Mouse (Mus musculus) hindbrain, embryonic 15.5 days (tissue): ENCODE measurements at regions not wholly inside any gene's neighbourhood (a gene's known extent, or its start where the extent isn't known, plus 50 kb on each side); places are given as distances from the start of the nearest gene placed in this dataset.

Source experiments
- ATAC-seq: fragments of 200-750 bp; cut with Nextera tagmentation; 2 replicates; pipeline ENCODE4 v1.8.0; 2017; ENCODE audit warnings: low read depth, moderate number of reproducible peaks, moderate TSS enrichment; ENCODE audit not compliant: low FRiP score
- H3K27ac ChIP-seq: fragments of 300-500 bp; sonication (generic); replicated peaks from 2 replicates; pipeline ENCODE4 v1.5.1; 2015; ENCODE audit warnings: mild to moderate bottlenecking, inconsistent platforms
- H3K27me3 ChIP-seq: fragments of 300-500 bp; sonication (generic); 2 replicates; pipeline ENCODE4 v1.6.1; 2015; ENCODE audit warnings: control low read depth, inconsistent platforms
- H3K36me3 ChIP-seq: fragments of 300-500 bp; sonication (generic); 2 replicates; pipeline ENCODE4 v1.6.1; 2015; ENCODE audit warnings: control low read depth, inconsistent platforms
- H3K4me1 ChIP-seq: fragments of 300-500 bp; sonication (generic); replicated peaks from 2 replicates; pipeline ENCODE4 v1.6.1; 2015; ENCODE audit warnings: control low read depth, inconsistent platforms
- H3K4me2 ChIP-seq: fragments of 300-500 bp; sonication (generic); 2 replicates; pipeline ENCODE4 v1.6.1; 2015; ENCODE audit warnings: moderate library complexity, mild to moderate bottlenecking, inconsistent platforms
- H3K4me3 ChIP-seq: fragments of 300-500 bp; sonication (generic); 2 replicates; pipeline ENCODE4 v1.5.1; 2015; ENCODE audit warnings: mild to moderate bottlenecking, inconsistent platforms
- H3K9ac ChIP-seq: fragments of 300-500 bp; sonication (generic); 2 replicates; pipeline ENCODE4 v1.6.1; 2015; ENCODE audit warnings: inconsistent platforms
- H3K9me3 ChIP-seq: fragments of 300-500 bp; sonication (generic); 2 replicates; pipeline ENCODE4 v1.6.1; 2016; ENCODE audit warnings: control low read depth, inconsistent platforms
- WGBS: fragments of 180-500 bp; shearing (Covaris S2); methylation state at CpG from one replicate; pipeline ENCODE4 v1.1.7; 2015; 5-methylcytosine and 5-hydroxymethylcytosine counted together

- no peaks in the 10 kb centered on the region for H3K4me1 ChIP-seq
- H3K9me3 ChIP-seq = no peaks in the 10 kb centered on the region
- 36% methylated on average over 6 of the region's 6 CpGs for WGBS
- no peak overlapping the region for H3K4me2 ChIP-seq
- no peak overlapping the region for H3K9ac ChIP-seq
- H3K4me3 ChIP-seq = no peak overlapping the region
- no peaks in the 10 kb centered on the region for H3K27me3 ChIP-seq
- ATAC-seq = peak; percentile 38; the same call in 1 of the 2 replicates
- no peak overlapping the region for H3K27ac ChIP-seq
- H3K36me3 ChIP-seq = no peaks in the 10 kb centered on the region
Observed at GRCm38 (mm10) chr10:17599831-17600761, 122.9 kb upstream of the Cited2 start.

- no peaks in the 10 kb centered on the region for H3K4me1 ChIP-seq
- 64% methylated on average over 3 of the region's 3 CpGs for WGBS
- no peak overlapping the region for H3K27ac ChIP-seq
- H3K9me3 ChIP-seq = no peaks in the 10 kb centered on the region
- H3K27me3 ChIP-seq = no peaks in the 10 kb centered on the region
- no peak overlapping the region for H3K4me3 ChIP-seq
- no peak for ATAC-seq
- H3K4me2 ChIP-seq = no peak overlapping the region
- no peaks in the 10 kb centered on the region for H3K36me3 ChIP-seq
- H3K9ac ChIP-seq = no peak overlapping the region
Observed at GRCm38 (mm10) chr10:17600762-17601108, 122.3 kb upstream of the Cited2 start.

- H3K9ac ChIP-seq = no peak overlapping the region
- H3K4me2 ChIP-seq = no peak overlapping the region
- no peak overlapping the region for H3K27ac ChIP-seq
- H3K36me3 ChIP-seq = no peaks in the 10 kb centered on the region
- no peaks in the 10 kb centered on the region for H3K4me1 ChIP-seq
- no peak overlapping the region for H3K4me3 ChIP-seq
- no peak for ATAC-seq
- no peaks in the 10 kb centered on the region for H3K9me3 ChIP-seq
- 88% methylated on average over 2 of the region's 2 CpGs for WGBS
- no peaks in the 10 kb centered on the region for H3K27me3 ChIP-seq
Observed at GRCm38 (mm10) chr10:17602446-17602845, 120.6 kb upstream of the Cited2 start.

- no peak for ATAC-seq
- H3K4me2 ChIP-seq = no peak overlapping the region
- no peaks in the 10 kb centered on the region for H3K4me1 ChIP-seq
- no peak overlapping the region for H3K4me3 ChIP-seq
- no peak overlapping the region for H3K27ac ChIP-seq
- 65% methylated on average over 7 of the region's 7 CpGs for WGBS
- H3K27me3 ChIP-seq = no peaks in the 10 kb centered on the region
- H3K9me3 ChIP-seq = no peaks in the 10 kb centered on the region
- no peak overlapping the region for H3K9ac ChIP-seq
- no peaks in the 10 kb centered on the region for H3K36me3 ChIP-seq
Observed at GRCm38 (mm10) chr10:17608220-17608619, 114.8 kb upstream of the Cited2 start.

- no peaks in the 10 kb centered on the region for H3K27me3 ChIP-seq
- no peak overlapping the region for H3K4me2 ChIP-seq
- no peak overlapping the region for H3K4me3 ChIP-seq
- no peak overlapping the region for H3K27ac ChIP-seq
- 83% methylated on average over 7 of the region's 7 CpGs for WGBS
- ATAC-seq = no peak
- no peak overlapping the region for H3K9ac ChIP-seq
- no peaks in the 10 kb centered on the region for H3K9me3 ChIP-seq
- H3K36me3 ChIP-seq = no peaks in the 10 kb centered on the region
- no peaks in the 10 kb centered on the region for H3K4me1 ChIP-seq
Observed at GRCm38 (mm10) chr10:17610592-17610991, 112.4 kb upstream of the Cited2 start.

- 93% methylated on average over 3 of the region's 3 CpGs for WGBS
- H3K4me2 ChIP-seq = no peak overlapping the region
- H3K9me3 ChIP-seq = no peaks in the 10 kb centered on the region
- no peak overlapping the region for H3K9ac ChIP-seq
- no peaks in the 10 kb centered on the region for H3K27me3 ChIP-seq
- H3K27ac ChIP-seq = no peak overlapping the region
- no peak overlapping the region for H3K4me3 ChIP-seq
- H3K4me1 ChIP-seq = no peaks in the 10 kb centered on the region
- no peak for ATAC-seq
- no peaks in the 10 kb centered on the region for H3K36me3 ChIP-seq
Observed at GRCm38 (mm10) chr10:17613281-17613680, 109.7 kb upstream of the Cited2 start.

GRCm38 (mm10) chr10:17618024-17618423, 105.0 kb upstream of the Cited2 start:
- no peak for ATAC-seq
- H3K27me3 ChIP-seq = no peaks in the 10 kb centered on the region
- no peaks in the 10 kb centered on the region for H3K4me1 ChIP-seq
- H3K4me2 ChIP-seq = no peak overlapping the region
- no peaks in the 10 kb centered on the region for H3K36me3 ChIP-seq
- no peak overlapping the region for H3K4me3 ChIP-seq
- H3K9ac ChIP-seq = no peak overlapping the region
- no peak overlapping the region for H3K27ac ChIP-seq
- WGBS = 94% methylated on average over 1 of the region's 1 CpGs
- H3K9me3 ChIP-seq = no peaks in the 10 kb centered on the region

GRCm38 (mm10) chr10:17619617-17620016, 103.4 kb upstream of the Cited2 start:
- Histone ChIP-seq H3K9me3 (no peaks in the 10 kb centered on the region), H3K36me3 (no peaks in the 10 kb centered on the region), H3K27me3 (no peaks in the 10 kb centered on the region), H3K4me2 (no peak overlapping the region), H3K9ac (no peak overlapping the region), H3K27ac (no peak overlapping the region), H3K4me1 (no peaks in the 10 kb centered on the region), H3K4me3 (no peak overlapping the region)
- 74% methylated on average over 3 of the region's 3 CpGs for WGBS
- no peak for ATAC-seq

GRCm38 (mm10) chr10:17621703-17622385, 101.2 kb upstream of the Cited2 start:
- Histone ChIP-seq H3K27me3 (no peaks in the 10 kb centered on the region), H3K4me2 (no peak overlapping the region), H3K36me3 (no peaks in the 10 kb centered on the region), H3K9me3 (no peaks in the 10 kb centered on the region), H3K4me1 (no peaks in the 10 kb centered on the region), H3K27ac (no peak overlapping the region), H3K9ac (no peak overlapping the region), H3K4me3 (no peak overlapping the region)
- ATAC-seq = no peak
- WGBS = 74% methylated on average over 5 of the region's 5 CpGs

GRCm38 (mm10) chr10:17622802-17623201, 100.2 kb upstream of the Cited2 start:
- Histone ChIP-seq H3K36me3 (no peaks in the 10 kb centered on the region), H3K4me3 (no peak overlapping the region), H3K9ac (no peak overlapping the region), H3K27me3 (no peaks in the 10 kb centered on the region), H3K4me2 (no peak overlapping the region), H3K27ac (no peak overlapping the region), H3K9me3 (no peaks in the 10 kb centered on the region), H3K4me1 (no peaks in the 10 kb centered on the region)
- no peak for ATAC-seq
- 23% methylated on average over 1 of the region's 1 CpGs for WGBS

- 67% methylated on average over 3 of the region's 3 CpGs for WGBS
- Histone ChIP-seq H3K27me3 (no peaks in the 10 kb centered on the region), H3K9ac (no peak overlapping the region), H3K4me1 (peaks cover 11% of the 10 kb centered on the region), H3K36me3 (no peaks in the 10 kb centered on the region), H3K4me2 (no peak overlapping the region), H3K27ac (no peak overlapping the region), H3K4me3 (no peak overlapping the region), H3K9me3 (no peaks in the 10 kb centered on the region)
- no peak for ATAC-seq
Observed at GRCm38 (mm10) chr10:17629709-17630108, 93.3 kb upstream of the Cited2 start.

- 36% methylated on average over 4 of the region's 4 CpGs for WGBS
- Histone ChIP-seq H3K27me3 (no peaks in the 10 kb centered on the region), H3K9ac (no peak overlapping the region), H3K36me3 (no peaks in the 10 kb centered on the region), H3K9me3 (no peaks in the 10 kb centered on the region), H3K27ac (peak overlapping the region; percentile 37; the same call in 1 of the 2 replicates), H3K4me1 (peaks cover 11% of the 10 kb centered on the region), H3K4me3 (no peak overlapping the region), H3K4me2 (no peak overlapping the region)
- no peak for ATAC-seq
Observed at GRCm38 (mm10) chr10:17630861-17631581, 92.0 kb upstream of the Cited2 start.
